Mouse (Mus musculus) retina, postnatal 7 days (tissue): ENCODE results near the gene St3gal4.

Source experiments
- DNase-seq: peaks from one replicate; pipeline ENCODE4 v3.0.0-alpha.2; 2012; ENCODE audit warnings: low read depth, low spot score

St3gal4 gene

DNA sequence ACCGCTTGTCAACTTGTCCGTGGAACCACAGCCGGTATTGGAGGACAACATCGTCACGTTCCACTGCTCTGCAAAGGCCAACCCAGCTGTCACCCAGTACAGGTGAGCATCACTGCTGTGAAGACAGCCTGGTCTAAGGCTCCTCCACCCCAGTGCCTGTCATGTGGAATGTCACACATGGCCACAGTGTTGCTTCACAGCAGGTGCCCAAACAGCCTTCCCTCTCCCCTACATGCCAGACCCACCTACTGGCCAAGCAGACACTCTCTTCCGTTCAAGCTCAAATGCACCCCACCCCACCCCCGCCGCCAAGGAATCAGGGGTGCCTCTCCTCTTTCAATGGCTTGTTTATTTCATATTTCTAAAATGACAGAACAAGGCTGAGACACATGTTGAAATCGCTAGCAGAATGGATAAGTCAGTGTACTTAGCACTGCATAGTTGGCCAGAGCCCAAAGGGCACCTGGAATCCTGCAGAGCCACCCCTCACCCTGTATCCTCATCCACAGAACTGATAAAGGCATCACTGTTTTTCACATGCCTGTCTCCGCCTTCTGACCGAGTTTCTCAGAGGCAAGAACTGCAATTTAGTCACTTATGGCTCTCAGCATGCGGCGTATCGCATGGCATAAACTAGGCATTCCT is 111.2 kb downstream of the St3gal4 start:
- no peak for DNase-seq

GRCm38 (mm10) chr9:35004113-35004512 is 115.0 kb downstream of the St3gal4 start:
- no peak for DNase-seq

GRCm38 (mm10) chr9:34997880-34998865 is 120.9 kb downstream of the St3gal4 start:
- DNase-seq = no peak
